Mouse (Mus musculus) thymus, adult 2 months (tissue): ENCODE measurements at regions not wholly inside any gene's neighbourhood (a gene's known extent, or its start where the extent isn't known, plus 50 kb on each side); places are given as distances from the start of the nearest gene placed in this dataset.

Source experiments
- DNase-seq: peaks from one replicate; pipeline ENCODE4 v3.0.0; 2021
- H3K27ac ChIP-seq: fragments of 200-500 bp; 2 replicates; pipeline ENCODE4 v1.5.1; 2012; ENCODE audit warnings: low read length, control low read depth; ENCODE audit not compliant: control insufficient read depth, insufficient read depth
- H3K27me3 ChIP-seq: fragments of 200-500 bp; 2 replicates; pipeline ENCODE4 v1.6.1; 2012; ENCODE audit warnings: mild to moderate bottlenecking, low read length, moderate library complexity, mixed read lengths; ENCODE audit not compliant: control insufficient read depth, insufficient read depth
- H3K36me3 ChIP-seq: fragments of 200-500 bp; 2 replicates; pipeline ENCODE4 v1.6.1; 2012; ENCODE audit warnings: mild to moderate bottlenecking, low read length, moderate library complexity; ENCODE audit not compliant: control insufficient read depth, insufficient read depth
- H3K4me1 ChIP-seq: fragments of 200-500 bp; replicated peaks from 2 replicates; pipeline ENCODE4 v1.6.1; 2012; ENCODE audit warnings: low read length; ENCODE audit not compliant: control insufficient read depth, insufficient read depth
- H3K4me3 ChIP-seq: fragments of 200-500 bp; 2 replicates; pipeline ENCODE4 v1.5.1; 2012; ENCODE audit warnings: mild to moderate bottlenecking, low read length, control low read depth, moderate library complexity; ENCODE audit not compliant: control insufficient read depth, insufficient read depth
- CTCF ChIP-seq: fragments of 200-500 bp; IDR thresholded peaks from 2 replicates; pipeline ENCODE4 v1.5.1; 2012; ENCODE audit warnings: mild to moderate bottlenecking, control low read depth, low read length, moderate library complexity, borderline replicate concordance; ENCODE audit not compliant: control insufficient read depth, poor library complexity, insufficient read depth; ENCODE audit errors: extremely low read depth
- POLR2A ChIP-seq: fragments of 200-500 bp; IDR thresholded peaks from 2 replicates; pipeline ENCODE4 v1.6.1; 2012; ENCODE audit warnings: mild to moderate bottlenecking, low read length, control low read depth, moderate library complexity; ENCODE audit not compliant: control insufficient read depth, poor library complexity, insufficient read depth; ENCODE audit errors: extremely low read depth
- WGBS: fragments of 180-500 bp; shearing (Covaris S2); methylation state at CpG from one replicate; pipeline ENCODE4 v1.1.7; 2018; 5-methylcytosine and 5-hydroxymethylcytosine counted together

GRCm38 (mm10) chr14:76290401-76291018 is 124.3 kb upstream of the Tsc22d1 start:
- no peak for DNase-seq
- Histone ChIP-seq H3K4me3 (no peak overlapping the region), H3K27ac (no peak overlapping the region), H3K36me3 (no peaks in the 10 kb centered on the region), H3K4me1 (no peaks in the 10 kb centered on the region), H3K27me3 (no peaks in the 10 kb centered on the region)
- TF ChIP-seq POLR2A: no peak
- TF ChIP-seq CTCF: no peak
- WGBS: 88% methylated on average over 9 of the region's 9 CpGs

- WGBS: 79% methylated on average over 4 of the region's 4 CpGs
- Histone ChIP-seq H3K27me3 (no peaks in the 10 kb centered on the region), H3K4me3 (no peak overlapping the region), H3K36me3 (no peaks in the 10 kb centered on the region), H3K4me1 (no peaks in the 10 kb centered on the region), H3K27ac (no peak overlapping the region)
- TF ChIP-seq POLR2A: no peak
- no peak for TF ChIP-seq CTCF
- DNase-seq: no peak
Measured at GRCm38 (mm10) chr14:76292211-76292610, 122.5 kb upstream of the Tsc22d1 start.

GRCm38 (mm10) chr14:76295411-76296169 is 119.2 kb upstream of the Tsc22d1 start:
- no peaks in the 10 kb centered on the region for H3K36me3 ChIP-seq
- no peak overlapping the region for H3K4me3 ChIP-seq
- H3K27me3 ChIP-seq: no peaks in the 10 kb centered on the region
- no peak overlapping the region for H3K27ac ChIP-seq
- DNase-seq: no peak
- 95% methylated on average over 18 of the region's 18 CpGs for WGBS
- no peaks in the 10 kb centered on the region for H3K4me1 ChIP-seq
- TF ChIP-seq POLR2A: no peak
- no peak for TF ChIP-seq CTCF

- H3K27me3 ChIP-seq: no peaks in the 10 kb centered on the region
- TF ChIP-seq POLR2A (no peak), CTCF (no peak)
- no peak overlapping the region for H3K4me3 ChIP-seq
- H3K36me3 ChIP-seq: no peaks in the 10 kb centered on the region
- no peak overlapping the region for H3K27ac ChIP-seq
- WGBS: 74% methylated on average over 5 of the region's 5 CpGs
- H3K4me1 ChIP-seq: no peaks in the 10 kb centered on the region
- no peak for DNase-seq
Measured at GRCm38 (mm10) chr14:76297864-76298263, 116.9 kb upstream of the Tsc22d1 start.

- no peak for DNase-seq
- H3K4me1 ChIP-seq: no peaks in the 10 kb centered on the region
- no peak overlapping the region for H3K4me3 ChIP-seq
- H3K27me3 ChIP-seq: no peaks in the 10 kb centered on the region
- no peaks in the 10 kb centered on the region for H3K36me3 ChIP-seq
- TF ChIP-seq CTCF: no peak
- TF ChIP-seq POLR2A: no peak
- no peak overlapping the region for H3K27ac ChIP-seq
- 87% methylated on average over 11 of the region's 11 CpGs for WGBS
Measured at GRCm38 (mm10) chr14:76302322-76302991, 112.3 kb upstream of the Tsc22d1 start.

- Histone ChIP-seq H3K27ac (no peak overlapping the region), H3K4me3 (no peak overlapping the region), H3K36me3 (no peaks in the 10 kb centered on the region), H3K4me1 (no peaks in the 10 kb centered on the region), H3K27me3 (no peaks in the 10 kb centered on the region)
- 76% methylated on average over 2 of the region's 2 CpGs for WGBS
- no peak for TF ChIP-seq POLR2A
- no peak for TF ChIP-seq CTCF
- DNase-seq: no peak
Measured at GRCm38 (mm10) chr14:76307603-76308002, 107.2 kb upstream of the Tsc22d1 start.
